Mouse (Mus musculus) retina, adult 2 months (tissue): Measurements from ENCODE around the gene Pigc.

Experiments
- DNase-seq: peaks from one replicate; pipeline ENCODE4 v3.0.0-alpha.2; 2012; ENCODE audit warnings: low read depth, low spot score

Pigc gene

DNA sequence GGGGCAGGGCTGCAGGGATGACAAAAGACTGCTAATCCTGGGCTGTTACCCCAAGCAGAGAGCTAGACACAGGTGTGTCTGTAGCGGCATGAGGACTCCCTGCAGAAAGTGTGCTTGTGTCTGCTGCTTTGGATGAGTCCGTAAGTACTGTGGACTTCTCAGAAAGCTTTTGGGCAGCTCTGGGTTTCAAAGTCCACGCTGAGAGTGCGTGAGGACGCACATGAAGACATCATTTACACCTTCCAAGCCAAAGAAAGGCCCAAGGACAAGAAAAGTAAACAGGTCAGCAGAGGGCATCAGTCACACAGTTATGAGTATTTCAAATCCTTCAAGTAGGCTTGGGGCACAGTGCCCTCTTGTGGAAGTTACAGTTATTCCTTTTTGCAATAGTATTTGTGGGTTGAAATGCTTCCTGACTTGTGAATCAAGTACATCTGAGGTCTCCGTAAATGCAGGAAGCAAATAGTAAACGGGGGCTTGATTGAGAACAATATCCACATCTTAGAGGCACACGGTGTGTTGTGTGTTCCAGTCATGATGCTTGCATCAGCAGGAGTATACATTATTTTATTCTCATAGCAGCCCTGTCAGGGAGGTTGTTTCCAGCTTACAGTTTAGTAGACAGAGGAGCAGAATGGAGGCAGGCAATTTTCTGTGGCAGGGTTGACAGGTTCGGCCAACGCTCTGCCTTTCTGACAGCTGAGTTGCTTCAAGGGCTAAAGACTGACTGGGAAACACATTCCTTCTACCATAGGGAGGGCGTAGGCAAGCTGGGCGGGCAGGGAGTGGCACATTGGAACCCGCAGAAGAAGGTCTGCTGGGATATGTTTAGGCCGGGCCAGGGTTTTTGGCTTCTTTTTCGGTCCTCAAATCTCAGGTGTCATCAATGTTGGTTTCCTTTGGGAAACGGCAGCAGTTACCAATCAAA lies 7.5 kb downstream of the Pigc start:
- DNase-seq = peak; percentile 60

- DNase-seq = no peak
Observed at GRCm38 (mm10) chr1:161977331-161977730, 8.3 kb downstream of the Pigc start.

DNA sequence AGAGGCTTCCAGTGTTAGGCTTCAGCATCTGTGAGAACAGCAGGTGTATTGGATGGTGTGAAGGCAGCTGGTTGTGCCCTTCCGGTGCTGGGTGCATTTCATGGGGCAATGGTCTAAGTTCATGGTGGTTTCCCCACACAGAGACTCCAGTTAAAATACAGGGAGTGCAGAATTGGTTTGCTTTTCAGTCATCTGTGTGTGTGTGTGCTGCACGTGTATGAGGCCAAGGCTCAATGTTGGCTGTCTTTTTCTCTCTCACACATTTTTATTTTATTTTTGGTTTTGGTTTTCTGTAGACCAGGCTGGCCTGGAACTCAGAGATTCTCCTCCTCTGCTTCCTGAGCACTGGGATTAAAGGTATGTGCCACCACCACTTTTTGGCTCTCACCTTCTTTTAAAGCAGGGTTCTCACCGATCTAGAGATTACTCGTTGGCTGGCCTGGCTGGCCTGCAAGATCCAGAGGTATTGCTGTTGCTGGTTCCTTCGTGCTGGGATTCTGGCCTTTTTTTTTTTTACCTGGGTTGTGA lies 9.3 kb downstream of the Pigc start:
- no peak for DNase-seq

DNA sequence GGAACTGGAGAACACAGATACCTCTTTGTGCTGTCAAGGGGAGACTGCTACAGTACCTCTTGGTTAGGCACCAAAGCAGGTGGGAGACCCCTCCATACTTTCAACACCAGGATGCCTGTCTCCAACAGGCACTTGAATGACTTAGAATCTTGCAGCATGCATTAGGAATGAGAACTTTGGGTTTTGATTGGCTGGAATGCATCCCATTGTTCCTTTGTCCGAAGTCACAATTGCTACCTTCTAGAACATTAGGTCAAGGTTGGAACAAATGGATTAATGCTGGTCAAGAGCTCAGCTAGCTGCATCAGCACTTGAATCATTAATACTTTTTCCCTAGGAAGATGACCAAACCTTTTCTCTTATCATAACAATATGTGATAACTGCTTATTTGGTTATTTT lies 10.6 kb downstream of the Pigc start, which contains the start of gene 4930558K02Rik:
TSS of gene 4930558K02Rik (minus strand) at position 101 of the 400 bp plus-strand sequence.
- DNase-seq = no peak

DNA sequence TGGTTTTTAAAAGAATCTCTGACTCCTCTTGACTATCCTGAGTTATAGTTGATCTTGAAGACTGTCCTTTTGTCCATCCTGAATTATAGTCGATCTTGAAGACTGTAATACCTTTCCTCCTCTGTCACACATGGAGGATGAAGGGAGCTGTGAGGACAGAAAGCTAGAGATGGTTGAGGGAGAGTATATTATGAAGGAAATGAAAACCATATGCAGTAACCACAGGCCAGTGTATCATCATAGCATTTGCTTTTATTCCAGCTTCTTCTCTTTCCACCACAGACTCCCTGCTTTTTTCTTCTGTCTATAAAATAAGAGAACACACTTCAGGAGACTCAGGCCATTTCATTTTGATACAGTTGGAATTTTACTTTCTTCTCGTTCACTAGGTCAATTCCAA lies 11.1 kb downstream of the Pigc start:
- DNase-seq = no peak

DNA sequence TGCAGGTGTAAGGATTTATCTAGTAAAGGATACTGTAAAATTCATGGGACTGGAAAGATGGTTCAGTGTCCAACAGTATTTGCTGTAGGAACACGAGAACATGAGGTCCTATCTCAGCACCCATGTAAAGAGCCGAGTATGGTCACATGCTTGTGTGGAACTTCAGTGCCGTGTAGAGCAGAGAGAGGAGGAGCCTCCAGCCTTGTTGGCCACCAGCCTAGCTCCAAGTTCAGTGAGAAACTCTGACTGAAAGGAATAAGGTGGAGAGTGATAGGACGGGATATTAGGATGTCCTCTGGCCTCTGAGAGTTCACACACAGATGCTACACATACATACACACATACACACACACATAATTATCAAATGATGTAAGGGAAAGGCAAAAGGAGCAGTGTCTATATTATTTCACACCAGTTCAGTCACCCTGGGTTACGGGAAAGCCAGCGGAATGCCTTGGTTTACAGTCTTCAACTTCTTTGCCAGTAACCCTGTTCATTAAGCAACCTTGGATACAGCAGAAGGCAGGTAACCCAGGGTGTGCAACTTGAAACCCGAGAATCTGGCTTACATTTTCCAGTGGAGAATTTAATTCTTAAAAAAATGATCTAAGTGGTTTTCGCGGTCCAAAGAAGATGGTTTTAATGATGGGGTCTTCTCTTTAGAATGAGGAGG lies 11.8 kb downstream of the Pigc start:
- no peak for DNase-seq

DNA sequence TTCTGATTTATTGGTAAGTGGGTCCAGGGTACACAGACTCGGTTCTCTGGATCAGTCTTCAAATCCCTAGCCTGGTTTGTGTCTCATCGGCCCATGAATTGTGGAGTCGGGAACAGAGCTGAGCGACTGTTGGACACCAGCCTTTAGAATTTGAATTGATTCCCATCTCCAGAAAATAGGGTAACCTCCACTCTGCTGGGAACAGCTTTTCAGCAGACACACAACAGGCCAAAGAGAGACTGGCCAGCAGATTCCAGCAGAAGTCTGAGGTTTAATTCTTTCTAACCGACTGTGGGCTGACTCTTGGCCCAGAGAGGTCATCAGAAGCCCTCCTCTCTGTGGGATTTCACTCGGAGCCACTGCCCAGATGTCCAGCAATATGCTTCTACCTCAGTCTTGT lies 14.5 kb downstream of the Pigc start:
- DNase-seq = no peak

DNA sequence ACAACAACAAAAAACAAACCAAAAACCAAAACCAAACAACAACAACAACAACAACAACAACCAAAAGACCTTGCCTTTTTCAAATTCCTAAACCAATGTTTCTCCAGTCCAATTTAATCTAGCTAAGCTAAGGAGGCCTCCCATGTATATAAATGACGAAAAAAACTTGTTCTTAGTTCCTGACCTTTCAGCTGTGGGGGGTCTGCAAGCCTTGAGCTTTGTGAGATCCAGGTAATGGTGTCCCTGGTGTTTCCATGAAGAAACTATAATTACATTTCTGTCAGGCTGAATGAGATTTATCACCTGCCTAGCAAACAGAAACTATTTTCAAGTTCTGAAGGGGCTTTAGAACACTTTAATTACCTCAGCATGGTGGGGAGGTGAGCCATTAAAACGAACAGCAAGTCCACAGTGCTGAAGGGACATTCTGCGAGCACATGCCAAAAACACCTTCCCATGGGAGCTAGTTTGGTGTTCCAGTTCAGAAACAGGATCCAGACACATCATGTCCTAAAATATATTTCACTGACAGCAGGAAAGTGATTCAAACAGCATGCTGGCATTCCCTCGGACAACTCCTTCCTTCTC lies 15.1 kb downstream of the Pigc start:
- DNase-seq = no peak

DNA sequence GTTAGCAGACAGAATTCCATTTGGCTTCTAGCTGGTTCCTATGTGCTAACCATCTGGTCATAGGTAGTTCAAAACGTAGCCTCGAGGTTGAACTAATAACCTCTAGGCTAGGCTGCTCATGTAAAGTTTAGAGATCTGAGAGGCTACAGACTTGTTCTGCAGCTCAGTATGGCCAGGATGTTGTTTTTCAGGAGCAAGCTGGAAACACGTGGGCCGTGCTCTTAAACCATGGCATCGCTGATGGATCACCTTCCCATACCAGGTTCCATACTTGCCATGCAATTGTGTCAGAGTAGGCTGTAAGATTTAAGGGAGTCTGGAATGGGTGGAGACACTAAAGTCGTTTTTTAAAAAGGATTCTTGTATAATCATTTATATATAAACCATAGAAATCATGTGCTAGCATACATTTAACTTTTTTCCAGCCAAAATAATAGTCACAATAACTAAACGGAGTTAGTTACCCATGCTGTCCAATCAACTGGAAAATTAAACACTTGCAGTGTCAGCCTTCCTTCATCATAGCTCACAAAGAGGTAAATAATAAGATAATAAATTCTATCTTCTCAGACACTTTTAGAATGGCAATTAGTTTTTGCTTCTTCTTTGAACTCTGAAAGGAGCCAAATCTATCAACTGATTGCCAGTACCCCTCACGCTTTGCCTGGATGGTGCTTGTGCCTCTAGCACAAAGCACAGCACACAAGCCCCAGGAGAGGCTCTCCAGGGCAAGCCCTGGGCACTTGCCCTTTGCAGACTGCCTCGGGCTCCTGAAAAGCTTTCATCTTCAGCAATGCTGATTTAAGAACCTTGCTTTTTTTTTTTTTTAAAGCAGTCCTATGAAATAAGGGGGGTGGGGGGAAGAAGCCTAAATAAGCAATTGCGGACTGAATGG lies 21.9 kb downstream of the Pigc start:
- no peak for DNase-seq

DNA sequence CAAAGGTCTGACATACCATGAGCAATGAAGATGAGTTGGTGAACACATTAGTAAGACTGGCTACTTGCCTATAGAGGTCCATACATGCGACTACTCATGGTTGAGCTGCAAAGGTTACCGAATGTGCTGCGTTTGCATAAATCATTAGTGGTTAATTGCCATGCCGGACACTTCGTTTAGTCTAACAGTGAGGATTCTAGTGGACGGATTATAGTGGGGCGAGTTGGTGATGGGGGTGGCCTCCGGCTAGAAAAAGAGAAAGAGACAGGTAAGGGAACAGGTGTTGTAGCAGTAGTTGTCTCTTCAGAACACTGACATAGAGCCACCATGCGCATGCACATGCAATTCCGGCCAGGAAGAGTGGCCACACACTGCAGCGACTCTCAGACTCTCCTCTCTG lies 22.9 kb downstream of the Pigc start:
- no peak for DNase-seq

- no peak for DNase-seq
Observed at GRCm38 (mm10) chr1:161992389-161992788, 23.4 kb downstream of the Pigc start.

DNA sequence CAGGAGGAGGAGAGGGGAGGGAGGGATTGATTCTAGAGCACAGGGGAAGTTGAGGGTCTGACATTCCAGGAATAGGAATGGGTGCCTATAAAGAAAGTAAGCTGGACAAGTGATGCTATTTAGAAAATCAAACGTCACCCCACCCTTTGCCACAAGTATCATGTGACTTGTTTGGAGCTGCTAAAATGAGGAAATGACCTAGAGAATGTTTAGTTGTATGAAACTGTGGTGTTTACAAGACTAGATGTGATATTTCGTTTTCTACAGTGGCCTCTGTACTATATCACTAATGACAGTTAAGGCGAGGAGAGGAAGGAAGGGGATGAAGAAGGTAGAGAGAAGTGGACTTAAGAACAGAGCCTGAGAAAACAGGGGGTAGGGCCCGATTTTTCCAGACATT lies 29.8 kb downstream of the Pigc start:
- no peak for DNase-seq

DNA sequence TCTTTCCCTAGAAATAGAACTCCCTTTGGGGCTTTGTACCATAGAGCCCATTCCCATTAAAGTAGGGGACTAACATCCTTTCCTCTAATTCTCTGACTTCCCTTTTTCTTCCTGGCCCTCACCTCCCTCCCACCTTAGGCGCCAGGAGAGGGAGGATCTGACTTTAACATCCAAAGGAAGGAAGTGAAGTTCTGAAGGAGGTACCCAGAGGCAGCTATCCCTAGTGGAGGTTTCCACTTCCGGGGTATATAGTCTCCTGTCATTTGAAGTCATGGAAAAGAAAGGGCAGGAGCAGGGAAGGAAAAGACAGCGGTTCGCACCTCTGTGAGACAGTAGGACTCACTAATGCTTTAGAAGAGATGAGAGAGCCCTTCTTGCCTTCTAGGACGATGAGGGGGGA lies 30.4 kb downstream of the Pigc start:
- DNase-seq = no peak

DNA sequence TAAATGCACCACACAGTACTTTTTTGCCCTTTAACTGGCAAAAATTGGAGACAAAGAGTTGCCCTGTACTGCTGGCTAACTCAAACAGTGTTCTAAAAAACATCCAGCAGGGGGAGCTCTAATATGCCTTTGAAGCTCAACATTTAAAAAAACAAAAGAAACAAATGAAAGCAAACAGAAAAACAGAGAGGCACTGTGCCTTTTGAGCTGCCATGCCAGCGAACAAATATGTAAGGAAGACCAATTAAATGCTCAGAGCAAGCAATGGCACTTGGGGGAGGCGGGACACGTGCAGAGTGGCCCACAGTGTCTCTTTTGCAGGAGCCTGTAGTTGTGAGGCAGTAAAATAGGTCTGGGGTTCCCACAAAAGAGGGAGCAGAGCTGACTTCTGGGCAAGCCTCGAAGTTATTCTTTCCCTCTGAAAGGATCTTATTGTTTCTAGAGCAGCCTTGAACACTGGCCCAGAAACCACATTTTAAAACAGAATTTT lies 30.9 kb downstream of the Pigc start:
- DNase-seq = peak; percentile 45

- no peak for DNase-seq
Observed at GRCm38 (mm10) chr1:162001328-162001727, 32.3 kb downstream of the Pigc start.

DNA sequence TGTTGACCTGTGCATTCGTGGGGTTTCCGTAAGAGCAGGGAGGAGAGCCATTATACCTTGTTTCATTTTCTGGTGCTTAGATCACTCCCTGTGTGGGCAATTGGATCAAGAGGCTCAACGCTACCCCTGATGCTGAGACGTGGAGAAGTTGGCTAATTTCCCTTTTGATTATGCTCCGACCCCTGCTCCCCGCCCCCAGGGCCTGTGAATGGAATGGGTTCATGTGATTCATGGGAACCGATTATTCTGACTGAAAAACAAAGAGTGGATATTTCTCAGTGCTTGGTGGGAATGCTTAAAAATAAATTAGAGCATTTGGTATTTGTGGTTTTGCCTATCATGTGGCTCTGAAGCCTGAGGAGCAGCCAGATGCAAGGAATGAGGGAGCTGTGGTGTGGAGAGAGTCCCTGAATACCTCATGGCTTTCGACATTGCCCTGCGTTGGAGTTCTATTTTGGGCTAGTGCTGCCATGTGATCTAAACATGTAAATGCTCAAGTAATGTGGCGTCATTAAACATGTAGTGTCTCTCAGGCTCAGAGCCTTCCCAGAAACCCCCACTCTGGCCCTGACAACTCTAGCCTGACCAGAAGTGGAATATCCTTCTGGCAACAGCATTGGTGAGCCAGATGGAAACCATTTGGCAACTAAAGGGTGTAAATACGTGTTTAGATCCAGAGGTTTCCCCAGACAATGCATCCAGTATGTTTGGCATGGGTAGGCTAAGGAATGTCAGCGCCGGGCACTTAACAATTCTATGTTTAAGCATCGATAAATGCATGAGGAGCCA lies 34.9 kb downstream of the Pigc start:
- DNase-seq = no peak

DNA sequence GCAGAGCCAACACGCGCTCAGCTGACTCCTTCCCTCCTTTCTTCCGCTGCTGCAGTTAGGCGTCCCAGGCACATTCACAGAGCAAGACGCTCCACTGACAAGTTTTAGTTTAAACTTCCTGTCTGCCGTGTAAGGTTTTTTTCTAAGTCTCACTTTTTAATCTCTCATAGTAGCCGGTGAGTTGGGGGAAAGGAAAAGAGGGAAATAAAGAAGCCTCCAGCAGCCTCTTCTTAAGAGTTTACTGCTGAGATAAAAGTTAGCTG lies 35.5 kb downstream of the Pigc start:
- no peak for DNase-seq

GRCm38 (mm10) chr1:162004821-162005770 lies 36.1 kb downstream of the Pigc start:
- DNase-seq = no peak

- no peak for DNase-seq
Observed at GRCm38 (mm10) chr1:162006109-162006508, 37.1 kb downstream of the Pigc start.
